Mouse (Mus musculus): ENCODE results near the gene Asb1. TPM values are rescaled to one million over a fixed set of nuclear protein-coding genes. Genes with fewer than 3 reads are reported as not detected.
A peak's percentile ranks its signal among the peaks of the same experiment; 100 is the strongest.

Asb1 gene
- total RNA-seq, 2 experiments from 2014 or later: 3.7 to 11.7 TPM

GRCm38 (mm10) chr1:91543974-91544373 is 3.6 kb downstream of the Asb1 start:
- no peak for ATAC-seq (ENCODE audit: poor library complexity, severe bottlenecking)

- ATAC-seq (ENCODE audit: poor library complexity, severe bottlenecking): no peak
These were observed 4.9 kb downstream of the Asb1 start for GRCm38 (mm10) chr1:91545226-91545625.

GRCm38 (mm10) chr1:91547567-91547966 is 7.2 kb downstream of the Asb1 start:
- ATAC-seq (ENCODE audit: poor library complexity, severe bottlenecking): no peak

GRCm38 (mm10) chr1:91549073-91549472 is 8.7 kb downstream of the Asb1 start:
- no peak for ATAC-seq (ENCODE audit: poor library complexity, severe bottlenecking)

GRCm38 (mm10) chr1:91557099-91557498 is 16.8 kb downstream of the Asb1 start:
- no peak for ATAC-seq (ENCODE audit: poor library complexity, severe bottlenecking)

GRCm38 (mm10) chr1:91561226-91561625 is 20.9 kb downstream of the Asb1 start:
- ATAC-seq (ENCODE audit: poor library complexity, severe bottlenecking): no peak

- no peak for ATAC-seq (ENCODE audit: poor library complexity, severe bottlenecking)
These were observed 22.7 kb downstream of the Asb1 start for GRCm38 (mm10) chr1:91562977-91563590.

- ATAC-seq (ENCODE audit: poor library complexity, severe bottlenecking): peak; percentile 51
These were observed 23.7 kb downstream of the Asb1 start for GRCm38 (mm10) chr1:91564004-91564403.

- no peak for ATAC-seq (ENCODE audit: poor library complexity, severe bottlenecking)
These were observed 24.3 kb downstream of the Asb1 start for GRCm38 (mm10) chr1:91564598-91564997.

- ATAC-seq (ENCODE audit: poor library complexity, severe bottlenecking): no peak
These were observed 26.9 kb downstream of the Asb1 start for GRCm38 (mm10) chr1:91567269-91567668.

- ATAC-seq (ENCODE audit: poor library complexity, severe bottlenecking): no peak
These were observed 32.1 kb downstream of the Asb1 start for GRCm38 (mm10) chr1:91572458-91572857.

- no peak for ATAC-seq (ENCODE audit: poor library complexity, severe bottlenecking)
These were observed 33.9 kb downstream of the Asb1 start for GRCm38 (mm10) chr1:91574208-91574607.

- no peak for ATAC-seq (ENCODE audit: poor library complexity, severe bottlenecking)
These were observed 37.7 kb downstream of the Asb1 start for GRCm38 (mm10) chr1:91577883-91578517.

- no peak for ATAC-seq (ENCODE audit: poor library complexity, severe bottlenecking)
These were observed 40.2 kb downstream of the Asb1 start for GRCm38 (mm10) chr1:91580503-91580902.

GRCm38 (mm10) chr1:91581206-91581605 is 40.9 kb downstream of the Asb1 start:
- no peak for ATAC-seq (ENCODE audit: poor library complexity, severe bottlenecking)

GRCm38 (mm10) chr1:91584969-91585835 is 44.9 kb downstream of the Asb1 start:
- ATAC-seq (ENCODE audit: poor library complexity, severe bottlenecking): no peak

GRCm38 (mm10) chr1:91589738-91590137 is 49.4 kb downstream of the Asb1 start:
- ATAC-seq (ENCODE audit: poor library complexity, severe bottlenecking): no peak

- no peak for ATAC-seq (ENCODE audit: poor library complexity, severe bottlenecking)
These were observed 55.2 kb downstream of the Asb1 start for GRCm38 (mm10) chr1:91595521-91596020.

- ATAC-seq (ENCODE audit: poor library complexity, severe bottlenecking): no peak
These were observed 57.3 kb downstream of the Asb1 start for GRCm38 (mm10) chr1:91597611-91598010.

- no peak for ATAC-seq (ENCODE audit: poor library complexity, severe bottlenecking)
These were observed 60.5 kb downstream of the Asb1 start for GRCm38 (mm10) chr1:91600671-91601361.

Data from megakaryocyte, adult 5-6 weeks (primary cell).